Mouse (Mus musculus) neural tube, embryonic 11.5 days (tissue): Measurements from ENCODE around the gene Pde8b. TPM values are rescaled to one million over a fixed set of nuclear protein-coding genes. Genes with fewer than 3 reads are reported as not detected.

Source experiments
- ATAC-seq: fragments of 200-750 bp; cut with Nextera tagmentation; 2 replicates; pipeline ENCODE4 v1.8.0; 2017; ENCODE audit warnings: moderate number of reproducible peaks, mild to moderate bottlenecking, moderate TSS enrichment, moderate library complexity; ENCODE audit not compliant: insufficient read depth, low FRiP score, low TSS enrichment
- DNase-seq: peaks from one replicate; pipeline ENCODE4 v3.0.0-alpha.2; 2015; ENCODE audit warnings: low spot score
- H3K27ac ChIP-seq: fragments of 300-500 bp; sonication (generic); 2 replicates; pipeline ENCODE4 v1.5.1; 2014; ENCODE audit warnings: low read depth, mild to moderate bottlenecking, low read length
- H3K27me3 ChIP-seq: fragments of 300-500 bp; sonication (generic); 2 replicates; pipeline ENCODE4 v1.6.1; 2014; ENCODE audit warnings: mild to moderate bottlenecking, low read length, mixed read lengths; ENCODE audit not compliant: control insufficient read depth, insufficient read depth
- H3K36me3 ChIP-seq: fragments of 300-500 bp; sonication (generic); 2 replicates; pipeline ENCODE4 v1.6.1; 2014; ENCODE audit warnings: mild to moderate bottlenecking, low read length, moderate library complexity, mixed read lengths; ENCODE audit not compliant: control insufficient read depth, insufficient read depth
- H3K4me1 ChIP-seq: fragments of 300-500 bp; sonication (generic); 2 replicates; pipeline ENCODE4 v1.6.1; 2014; ENCODE audit warnings: low read length, mixed read lengths; ENCODE audit not compliant: control insufficient read depth, insufficient read depth
- H3K4me2 ChIP-seq: fragments of 300-500 bp; sonication (generic); 2 replicates; pipeline ENCODE4 v1.6.1; 2014; ENCODE audit warnings: low read depth, mild to moderate bottlenecking, moderate library complexity
- H3K4me3 ChIP-seq: fragments of 300-500 bp; sonication (generic); 2 replicates; pipeline ENCODE4 v1.5.1; 2014; ENCODE audit warnings: low read depth, low read length
- H3K9ac ChIP-seq: fragments of 300-500 bp; sonication (generic); 2 replicates; pipeline ENCODE4 v1.6.1; 2014; ENCODE audit warnings: mild to moderate bottlenecking, low read length
- H3K9me3 ChIP-seq: fragments of 300-500 bp; sonication (generic); 2 replicates; pipeline ENCODE4 v1.6.1; 2016; ENCODE audit warnings: low read length; ENCODE audit not compliant: control insufficient read depth
- WGBS: fragments of 180-500 bp; shearing (Covaris S2); extraction: QIAGEN DNeasy Blood & Tissue Kit; methylation state at CpG from one replicate; pipeline ENCODE4 v1.1.7; 2014; 5-methylcytosine and 5-hydroxymethylcytosine counted together
- polyA plus RNA-seq: library from polyadenylated mRNA; unstranded; fragments of >200 nt; fragmentation: Nextera tagmentation; extraction: Ambion mirVana; gene quantifications from 2 replicates; pipeline ENCODE4 v1.2.1, GENCODE M21; 2014

The Pde8b gene
- polyA plus RNA-seq, 1 experiment from 2014 or later = 4.1 TPM

DNA sequence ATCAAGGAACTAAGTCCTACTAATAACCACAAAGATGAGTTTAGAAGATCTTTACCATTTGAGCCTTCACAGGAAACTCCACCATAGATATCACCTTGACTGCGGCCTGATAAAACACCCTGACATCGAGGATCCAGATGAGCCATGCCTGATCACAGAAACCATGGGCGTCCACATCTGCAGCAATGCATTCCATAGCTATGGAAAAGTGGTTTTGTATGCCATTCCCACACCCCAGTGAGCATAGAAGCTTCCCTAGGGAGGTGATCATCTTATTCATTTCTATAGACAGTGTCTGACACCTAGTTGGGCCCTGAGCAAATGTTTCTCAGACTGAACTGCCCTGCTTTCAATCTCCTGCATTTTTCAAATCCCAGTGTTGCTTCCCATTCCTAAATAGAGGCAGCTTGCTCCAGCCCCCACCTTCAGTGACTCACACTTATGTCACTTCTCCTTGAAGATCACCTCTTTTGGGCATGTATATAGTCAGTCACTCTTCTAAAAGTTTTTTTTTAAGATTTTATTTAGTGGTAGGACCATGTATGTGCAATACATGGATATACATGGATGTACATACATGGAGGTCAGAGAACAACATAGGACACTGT is 47.9 kb downstream of the Pde8b start:
- H3K4me2 ChIP-seq = no peak overlapping the region

GRCm38 (mm10) chr13:95200817-95201216 is 49.3 kb downstream of the Pde8b start:
- ATAC-seq (no peak), DNase-seq (no peak)
- no peak overlapping the region for H3K4me3 ChIP-seq
- no peaks in the 10 kb centered on the region for H3K9me3 ChIP-seq
- no peak overlapping the region for H3K9ac ChIP-seq
- WGBS = 86% methylated on average over 8 of the region's 8 CpGs
- H3K4me2 ChIP-seq = no peak overlapping the region
- H3K27me3 ChIP-seq = no peaks in the 10 kb centered on the region
- no peak overlapping the region for H3K27ac ChIP-seq
- H3K36me3 ChIP-seq = no peaks in the 10 kb centered on the region
- H3K4me1 ChIP-seq = no peaks in the 10 kb centered on the region

More for the DNA sequence above, 47.9 kb downstream of the Pde8b start:
- DNase-seq = no peak
- H3K36me3 ChIP-seq = no peaks in the 10 kb centered on the region
- H3K9me3 ChIP-seq = no peaks in the 10 kb centered on the region
- H3K27ac ChIP-seq = no peak overlapping the region
- no peaks in the 10 kb centered on the region for H3K4me1 ChIP-seq
- H3K27me3 ChIP-seq = no peaks in the 10 kb centered on the region
- no peak overlapping the region for H3K9ac ChIP-seq
- no peak overlapping the region for H3K4me3 ChIP-seq
- no peak for ATAC-seq
- WGBS = 90% methylated on average over 3 of the region's 3 CpGs

GRCm38 (mm10) chr13:95200036-95200435 is 50.1 kb downstream of the Pde8b start:
- no peak for ATAC-seq
- Histone ChIP-seq H3K9me3 (no peaks in the 10 kb centered on the region), H3K36me3 (no peaks in the 10 kb centered on the region), H3K9ac (no peak overlapping the region), H3K27ac (no peak overlapping the region), H3K4me1 (no peaks in the 10 kb centered on the region), H3K4me2 (no peak overlapping the region), H3K4me3 (no peak overlapping the region), H3K27me3 (no peaks in the 10 kb centered on the region)
- DNase-seq = no peak

- no peak overlapping the region for H3K27ac ChIP-seq
- no peak overlapping the region for H3K9ac ChIP-seq
- H3K4me3 ChIP-seq = no peak overlapping the region
- no peaks in the 10 kb centered on the region for H3K9me3 ChIP-seq
- H3K36me3 ChIP-seq = no peaks in the 10 kb centered on the region
- 75% methylated on average over 7 of the region's 7 CpGs for WGBS
- no peaks in the 10 kb centered on the region for H3K4me1 ChIP-seq
- peak; percentile 12 for DNase-seq
- ATAC-seq = no peak
- no peaks in the 10 kb centered on the region for H3K27me3 ChIP-seq
- H3K4me2 ChIP-seq = no peak overlapping the region
These were observed 53.9 kb downstream of the Pde8b start for GRCm38 (mm10) chr13:95196106-95196705.

GRCm38 (mm10) chr13:95191951-95192350 is 58.2 kb downstream of the Pde8b start:
- ATAC-seq (no peak), DNase-seq (no peak)
- Histone ChIP-seq H3K4me1 (no peaks in the 10 kb centered on the region), H3K27me3 (no peaks in the 10 kb centered on the region), H3K36me3 (no peaks in the 10 kb centered on the region), H3K9ac (no peak overlapping the region), H3K4me3 (no peak overlapping the region), H3K9me3 (no peaks in the 10 kb centered on the region), H3K4me2 (no peak overlapping the region), H3K27ac (no peak overlapping the region)
- 88% methylated on average over 5 of the region's 5 CpGs for WGBS

GRCm38 (mm10) chr13:95189111-95189510 is 61.0 kb downstream of the Pde8b start:
- WGBS = 92% methylated on average over 2 of the region's 2 CpGs
- no peak overlapping the region for H3K4me3 ChIP-seq

GRCm38 (mm10) chr13:95187153-95187665 is 62.9 kb downstream of the Pde8b start:
- WGBS = 96% methylated on average over 5 of the region's 5 CpGs
- no peak overlapping the region for H3K4me2 ChIP-seq
- DNase-seq = no peak

More at GRCm38 (mm10) chr13:95189111-95189510, 61.0 kb downstream of the Pde8b start:
- no peaks in the 10 kb centered on the region for H3K27me3 ChIP-seq
- H3K9me3 ChIP-seq = no peaks in the 10 kb centered on the region
- H3K27ac ChIP-seq = no peak overlapping the region
- DNase-seq (no peak), ATAC-seq (no peak)
- no peak overlapping the region for H3K9ac ChIP-seq
- no peak overlapping the region for H3K4me2 ChIP-seq
- no peaks in the 10 kb centered on the region for H3K36me3 ChIP-seq
- no peaks in the 10 kb centered on the region for H3K4me1 ChIP-seq

GRCm38 (mm10) chr13:95186741-95187035 is 63.4 kb downstream of the Pde8b start:
- DNase-seq (no peak), ATAC-seq (no peak)
- Histone ChIP-seq H3K36me3 (no peaks in the 10 kb centered on the region), H3K4me1 (no peaks in the 10 kb centered on the region), H3K9ac (no peak overlapping the region), H3K4me3 (no peak overlapping the region), H3K27me3 (no peaks in the 10 kb centered on the region), H3K27ac (no peak overlapping the region), H3K9me3 (no peaks in the 10 kb centered on the region), H3K4me2 (no peak overlapping the region)
- 71% methylated on average over 4 of the region's 4 CpGs for WGBS

More at GRCm38 (mm10) chr13:95187153-95187665, 62.9 kb downstream of the Pde8b start:
- ATAC-seq = no peak
- Histone ChIP-seq H3K27me3 (no peaks in the 10 kb centered on the region), H3K36me3 (no peaks in the 10 kb centered on the region), H3K9me3 (no peaks in the 10 kb centered on the region), H3K4me3 (no peak overlapping the region), H3K4me1 (no peaks in the 10 kb centered on the region), H3K9ac (no peak overlapping the region), H3K27ac (no peak overlapping the region)
